Mouse (Mus musculus) brain, embryonic 18.5 days (tissue): ENCODE measurements around the gene Scamp3.
"Not testable (repeated sequence)": the region's sequence is repeated elsewhere in the genome, so short reads cannot be mapped to it uniquely, and the experiment has no call there.

Experiments used
- DNase-seq: peaks from one replicate; pipeline ENCODE4 v3.0.0-alpha.2; 2012; ENCODE audit warnings: low read depth, low spot score

Scamp3 gene

GRCm38 (mm10) chr3:89177242-89178106 is at the start of gene Scamp3:
Scamp3 (plus strand) TSS chr3:89177473.
- peak; percentile 96 for DNase-seq

- DNase-seq, result no peak
Observed at GRCm38 (mm10) chr3:89129908-89130307, 47.4 kb upstream of the Scamp3 start.

- no peak for DNase-seq
Observed at GRCm38 (mm10) chr3:89131816-89132215, 45.5 kb upstream of the Scamp3 start.

- DNase-seq, result no peak
Observed at GRCm38 (mm10) chr3:89132285-89133062, 44.8 kb upstream of the Scamp3 start.

- DNase-seq, result no peak
Observed at GRCm38 (mm10) chr3:89133063-89133450, 44.2 kb upstream of the Scamp3 start.

- no peak for DNase-seq
Observed at GRCm38 (mm10) chr3:89133752-89134151, 43.5 kb upstream of the Scamp3 start.

- no peak for DNase-seq
Observed at GRCm38 (mm10) chr3:89135958-89136357, 41.3 kb upstream of the Scamp3 start, which contains the start of gene Pklr. Pklr (plus strand) TSS chr3:89136142.

GRCm38 (mm10) chr3:89136365-89136764 is 40.9 kb upstream of the Scamp3 start:
- DNase-seq, result no peak

GRCm38 (mm10) chr3:89144821-89145220 is 32.5 kb upstream of the Scamp3 start:
- DNase-seq, result no peak

GRCm38 (mm10) chr3:89145566-89145965 is 31.7 kb upstream of the Scamp3 start:
- no peak for DNase-seq

- no peak for DNase-seq
Observed at GRCm38 (mm10) chr3:89147101-89147978, 29.9 kb upstream of the Scamp3 start.

- DNase-seq, result no peak
Observed at GRCm38 (mm10) chr3:89147979-89148311, 29.3 kb upstream of the Scamp3 start.

GRCm38 (mm10) chr3:89148567-89148966 is 28.7 kb upstream of the Scamp3 start:
- no peak for DNase-seq

GRCm38 (mm10) chr3:89152084-89152835 is 25.0 kb upstream of the Scamp3 start:
- DNase-seq, result no peak

GRCm38 (mm10) chr3:89156951-89157350 is 20.3 kb upstream of the Scamp3 start:
- DNase-seq, result no peak

GRCm38 (mm10) chr3:89158651-89159050 is 18.6 kb upstream of the Scamp3 start:
- DNase-seq, result no peak

GRCm38 (mm10) chr3:89159211-89159610 is 18.1 kb upstream of the Scamp3 start:
- no peak for DNase-seq

- DNase-seq, result no peak
Observed at GRCm38 (mm10) chr3:89159616-89160344, 17.5 kb upstream of the Scamp3 start, which contains the start of gene Hcn3. Hcn3 (minus strand) TSS chr3:89160196.

GRCm38 (mm10) chr3:89161207-89161606 is 16.1 kb upstream of the Scamp3 start:
- DNase-seq, result not testable (repeated sequence)

- DNase-seq, result no peak
Observed at GRCm38 (mm10) chr3:89161786-89162185, 15.5 kb upstream of the Scamp3 start.
